Mouse (Mus musculus) right cerebral cortex, adult 18-20 months (tissue): ENCODE measurements around the gene Htr1d.
A peak's percentile ranks its signal among the peaks of the same experiment; 100 is the strongest.

Source experiments
- DNase-seq: peaks from one replicate; pipeline ENCODE4 v3.0.0; 2022; ENCODE audit warnings: mixed read lengths

Gene Htr1d

GRCm38 (mm10) chr4:136454850-136455260 is 31.5 kb downstream of the Htr1d start:
- peak; percentile 68 for DNase-seq

GRCm38 (mm10) chr4:136456516-136457218 is 33.3 kb downstream of the Htr1d start:
- no peak for DNase-seq

- no peak for DNase-seq
Measured at GRCm38 (mm10) chr4:136458276-136458675, 35.0 kb downstream of the Htr1d start.

- no peak for DNase-seq
Measured at GRCm38 (mm10) chr4:136459210-136459609, 35.9 kb downstream of the Htr1d start.

- DNase-seq, result no peak
Measured at GRCm38 (mm10) chr4:136461206-136461605, 37.9 kb downstream of the Htr1d start.

GRCm38 (mm10) chr4:136461761-136462085 is 38.4 kb downstream of the Htr1d start:
- no peak for DNase-seq

GRCm38 (mm10) chr4:136462086-136462838 is 38.9 kb downstream of the Htr1d start, which contains the start of gene 6030445D17Rik:
Gene 6030445D17Rik (plus strand): TSS chr4:136462250.
- peak; percentile 74 for DNase-seq

- DNase-seq, result no peak
Measured at GRCm38 (mm10) chr4:136462839-136463178, 39.5 kb downstream of the Htr1d start.

- no peak for DNase-seq
Measured at GRCm38 (mm10) chr4:136463436-136463835, 40.1 kb downstream of the Htr1d start.

GRCm38 (mm10) chr4:136466226-136466625 is 42.9 kb downstream of the Htr1d start:
- no peak for DNase-seq

- DNase-seq, result peak; percentile 84
Measured at GRCm38 (mm10) chr4:136468553-136469327, 45.4 kb downstream of the Htr1d start.

GRCm38 (mm10) chr4:136469371-136469903 is 46.1 kb downstream of the Htr1d start, which contains the start of gene Luzp1:
Gene Luzp1 (plus strand): TSS chr4:136469761.
- peak; percentile 94 for DNase-seq

GRCm38 (mm10) chr4:136469941-136470346 is 46.6 kb downstream of the Htr1d start:
- no peak for DNase-seq

- peak; percentile 44 for DNase-seq
Measured at GRCm38 (mm10) chr4:136470347-136471071, 47.2 kb downstream of the Htr1d start.

GRCm38 (mm10) chr4:136476692-136477091 is 53.4 kb downstream of the Htr1d start:
- no peak for DNase-seq

- DNase-seq, result no peak
Measured at GRCm38 (mm10) chr4:136486549-136486948, 63.2 kb downstream of the Htr1d start.
